In the genomic region with DNA sequence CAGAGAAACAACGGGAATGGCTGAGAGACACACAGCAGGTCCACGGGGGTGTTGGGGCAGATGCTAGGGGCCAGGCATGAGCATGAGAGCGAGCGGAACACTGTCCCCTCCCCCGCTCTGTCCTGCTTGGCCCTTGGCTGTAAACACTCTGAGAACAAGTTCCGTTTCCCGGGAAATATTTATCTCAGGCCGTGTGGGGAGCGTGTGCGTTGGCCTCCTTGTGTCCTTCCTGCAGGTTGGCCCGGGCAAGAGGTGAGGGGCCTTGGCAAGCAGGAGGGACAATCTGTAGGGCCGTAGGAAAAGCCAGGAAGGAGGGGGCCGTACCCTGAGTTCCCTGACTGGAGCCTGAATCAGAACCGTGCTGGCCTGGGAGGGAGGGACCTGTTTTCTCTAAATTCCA, we compare ENCODE assay signal across 8 mouse cellular contexts. TPM values are rescaled to one million over a fixed set of nuclear protein-coding genes. Genes with fewer than 3 reads are reported as not detected.
DNase-seq lines count a peak whose midpoint lies in the region; ATAC-seq and TF ChIP-seq lines count a peak whose summit lies in the region.

No protein-coding gene starts in this region.

- H3K4me2 ChIP-seq in liver, embryonic 11.5 days = no peak overlapping the region

- intact Hi-C loops in gastrocnemius, postnatal 14 days (cut with DNase I; ENCODE audit: low total_unique reads) = no loop called here

- 37% methylated on average over 14 of the region's 14 CpGs for WGBS in cerebellum, adult 2 months
- 23% methylated on average over 14 of the region's 14 CpGs for whole genome bisulfite sequencing in liver, embryonic 11.5 days

- TF ChIP-seq POLR2A in cerebellum, adult 2 months (IDR thresholded peaks at IDR 0.05; ENCODE audit: borderline replicate concordance, insufficient read depth, low read length) = no peak

- H3K4me1 ChIP-seq in cerebellum, adult 2 months (ENCODE audit: control insufficient read depth, insufficient read depth, low read length) = peaks cover 35% of the 10 kb centered on the region
- H3K4me1 ChIP-seq in liver, embryonic 11.5 days (replicated peaks; ENCODE audit: control insufficient read depth, insufficient read depth, low read length) = peaks cover 5% of the 10 kb centered on the region; the same call in 1 of the 2 replicates

- H3K36me3 ChIP-seq in liver, embryonic 11.5 days (ENCODE audit: control insufficient read depth, insufficient read depth, low read length) = no peaks in the 10 kb centered on the region

- H3K4me3 ChIP-seq in cerebellum, adult 2 months (replicated peaks; ENCODE audit: insufficient read depth, low read depth, low read length) = no peak overlapping the region
- no peak overlapping the region for H3K4me3 ChIP-seq in liver, embryonic 11.5 days (ENCODE audit: low read depth, low read length)

- no peak overlapping the region for H3K27ac ChIP-seq in cerebellum, adult 2 months (ENCODE audit: insufficient read depth, low read length)
- no peak overlapping the region for H3K27ac ChIP-seq in liver, embryonic 11.5 days (ENCODE audit: low read depth, low read length)

- H3K9me3 ChIP-seq in liver, embryonic 11.5 days (ENCODE audit: control insufficient read depth, low read length) = no peaks in the 10 kb centered on the region

- DNase-seq in cerebellum, postnatal 10 days = peak; percentile 57 to 67
- no peak for DNase-seq in cerebellum, adult 2 months
- DNase-seq in gastrocnemius, postnatal 14 days = peak; percentile 58
- DNase-seq in induced T-regulatory cell, adult 2 months (ENCODE audit: low read depth) = peak; percentile 39
- DNase-seq in liver, embryonic 11.5 days (ENCODE audit: low spot score) = no peak
- DNase-seq in testis, postnatal 14 days (ENCODE audit: low spot score) = peak; percentile 14
- DNase-seq in layer of hippocampus, adult 9-10 months (ENCODE audit: low spot score) = no peak
- no peak for DNase-seq in thymus, postnatal 36 days

- TF ChIP-seq CTCF in cerebellum, adult 2 months (IDR thresholded peaks at IDR 0.05; ENCODE audit: borderline replicate concordance, insufficient read depth, low read depth, low read length) = no peak

- no peak overlapping the region for H3K9ac ChIP-seq in liver, embryonic 11.5 days (ENCODE audit: low read depth, low read length)

- H3K27me3 ChIP-seq in cerebellum, adult 2 months (ENCODE audit: control insufficient read depth, insufficient read depth, low read length) = no peaks in the 10 kb centered on the region; the same call in 1 of the 2 replicates
- H3K27me3 ChIP-seq in liver, embryonic 11.5 days (replicated peaks; ENCODE audit: control insufficient read depth, insufficient read depth, low read length) = no peaks in the 10 kb centered on the region

- ATAC-seq in liver, embryonic 11.5 days (replicated peaks; ENCODE audit: low FRiP score) = peak; percentile 51

RNA-seq across cellular contexts. Expression of a gene that starts 43.9 kb away (rescaled TPM):
- 26.6 and 29.6 TPM in 2 replicates for polyA plus RNA-seq in cerebellum, adult 2 months (2012; rRNA removed)
- 10 to 100 TPM; 35.1 to 37.3 TPM for total RNA-seq in gastrocnemius, postnatal 14 days (2021)
- 14.4 and 15.0 TPM in 2 replicates for polyA plus RNA-seq in liver, embryonic 11.5 days (2014; fragmentation: Nextera tagmentation; extraction: Ambion mirVana)

RNA-seq across cellular contexts. Expression of a gene that starts 54.7 kb away (rescaled TPM):
- polyA plus RNA-seq in cerebellum, adult 2 months (2012; rRNA removed) = 0.52 and 1.2 TPM in 2 replicates
- total RNA-seq in gastrocnemius, postnatal 14 days (2021) = 1 to 10 TPM; 2.3 to 6.4 TPM
- 2.1 TPM in 1 of 2 replicates, not detected in the other for polyA plus RNA-seq in liver, embryonic 11.5 days (2014; fragmentation: Nextera tagmentation; extraction: Ambion mirVana)

Comparison
In these comparisons a context has a peak if more than half of its experiments do, and no peak if none do; other contexts are left out.
1. DNase-seq: peak in cerebellum, postnatal 10 days (2 of 2), gastrocnemius, postnatal 14 days (single experiment), induced T-regulatory cell, adult 2 months (single experiment) and testis, postnatal 14 days (single experiment); none in cerebellum, adult 2 months (0 of 2), liver, embryonic 11.5 days (single experiment), layer of hippocampus, adult 9-10 months (single experiment) and thymus, postnatal 36 days (0 of 2).